Mouse (Mus musculus) urinary bladder, adult 18-20 months (tissue): Measurements from ENCODE around the gene Spock2.

Source experiments
- DNase-seq, 2 experiments: peaks; one replicate each; pipeline ENCODE4 v3.0.0; 2022; ENCODE audit warnings: low spot score in 2 of 2, mixed read lengths in 2 of 2

Gene Spock2

GRCm38 (mm10) chr10:60106146-60106530 lies at the start of gene Spock2:
TSS of gene Spock2 (plus strand) at chr10:60106219.
- DNase-seq: peak in 1 of 2 experiments; percentile 40

GRCm38 (mm10) chr10:60062173-60062572 lies 43.8 kb upstream of the Spock2 start:
- DNase-seq: no peak

- DNase-seq: no peak
These were observed 43.1 kb upstream of the Spock2 start for GRCm38 (mm10) chr10:60062931-60063330.

- DNase-seq: no peak
These were observed 39.5 kb upstream of the Spock2 start for GRCm38 (mm10) chr10:60066524-60066923.

- no peak for DNase-seq
These were observed 30.9 kb upstream of the Spock2 start for GRCm38 (mm10) chr10:60075159-60075558.

GRCm38 (mm10) chr10:60077226-60077625 lies 28.8 kb upstream of the Spock2 start:
- no peak for DNase-seq

GRCm38 (mm10) chr10:60077736-60078560 lies 28.1 kb upstream of the Spock2 start:
- no peak for DNase-seq

- no peak for DNase-seq
These were observed 27.5 kb upstream of the Spock2 start for GRCm38 (mm10) chr10:60078561-60078917.

GRCm38 (mm10) chr10:60080171-60080570 lies 25.8 kb upstream of the Spock2 start:
- DNase-seq: peak; percentile 19 to 29

- DNase-seq: no peak
These were observed 25.4 kb upstream of the Spock2 start for GRCm38 (mm10) chr10:60080601-60080981.

GRCm38 (mm10) chr10:60080982-60081825 lies 24.8 kb upstream of the Spock2 start:
- DNase-seq: peak in 1 of 2 experiments; percentile 19

- DNase-seq: peak in 1 of 2 experiments; percentile 74
These were observed 24.1 kb upstream of the Spock2 start for GRCm38 (mm10) chr10:60081905-60082304.

- no peak for DNase-seq
These were observed 22.0 kb upstream of the Spock2 start for GRCm38 (mm10) chr10:60084065-60084464.

GRCm38 (mm10) chr10:60092311-60092710 lies 13.7 kb upstream of the Spock2 start:
- DNase-seq: no peak

GRCm38 (mm10) chr10:60093751-60094150 lies 12.3 kb upstream of the Spock2 start:
- no peak for DNase-seq

- no peak for DNase-seq
These were observed 10.5 kb upstream of the Spock2 start for GRCm38 (mm10) chr10:60095558-60095957.

- no peak for DNase-seq
These were observed 9.7 kb upstream of the Spock2 start for GRCm38 (mm10) chr10:60096302-60096701.

- DNase-seq: no peak
These were observed 8.9 kb upstream of the Spock2 start for GRCm38 (mm10) chr10:60097146-60097545.

- DNase-seq: no peak
These were observed 8.2 kb upstream of the Spock2 start for GRCm38 (mm10) chr10:60097774-60098173.

- DNase-seq: no peak
These were observed 451 bp upstream of the Spock2 start for GRCm38 (mm10) chr10:60105391-60106145.

GRCm38 (mm10) chr10:60106531-60107186 lies 640 bp downstream of the Spock2 start:
- DNase-seq: peak in 1 of 2 experiments; percentile 41
